Mouse (Mus musculus) intestine, embryonic 15.5 days (tissue): ENCODE data around the gene Zfp146. TPM values are rescaled to one million over a fixed set of nuclear protein-coding genes. Genes with fewer than 3 reads are reported as not detected.

Source experiments
- ATAC-seq: fragments of 200-750 bp; cut with Nextera tagmentation; 2 replicates; pipeline ENCODE4 v1.8.0; 2017; ENCODE audit warnings: moderate TSS enrichment, moderate library complexity
- H3K27ac ChIP-seq: fragments of 300-500 bp; sonication (generic); 2 replicates; pipeline ENCODE4 v1.5.1; 2015; ENCODE audit warnings: mild to moderate bottlenecking, inconsistent platforms
- H3K27me3 ChIP-seq: fragments of 300-500 bp; sonication (generic); replicated peaks from 2 replicates; pipeline ENCODE4 v1.6.1; 2015; ENCODE audit warnings: inconsistent platforms
- H3K36me3 ChIP-seq: fragments of 300-500 bp; sonication (generic); 2 replicates; pipeline ENCODE4 v1.6.1; 2015; ENCODE audit warnings: inconsistent platforms
- H3K4me1 ChIP-seq: fragments of 300-500 bp; sonication (generic); replicated peaks from 2 replicates; pipeline ENCODE4 v1.6.1; 2015; ENCODE audit warnings: inconsistent platforms
- H3K4me2 ChIP-seq: fragments of 300-500 bp; sonication (generic); replicated peaks from 2 replicates; pipeline ENCODE4 v1.6.1; 2015; ENCODE audit warnings: mild to moderate bottlenecking, inconsistent platforms
- H3K4me3 ChIP-seq: fragments of 300-500 bp; sonication (generic); replicated peaks from 2 replicates; pipeline ENCODE4 v1.5.1; 2015; ENCODE audit warnings: inconsistent platforms
- H3K9ac ChIP-seq: fragments of 300-500 bp; sonication (generic); 2 replicates; pipeline ENCODE4 v1.6.1; 2015; ENCODE audit warnings: inconsistent platforms
- H3K9me3 ChIP-seq: fragments of 300-500 bp; sonication (generic); 2 replicates; pipeline ENCODE4 v1.6.1; 2016; ENCODE audit warnings: inconsistent platforms
- WGBS: fragments of 180-500 bp; shearing (Covaris S2); methylation state at CpG from one replicate; pipeline ENCODE4 v1.1.7; 2015; 5-methylcytosine and 5-hydroxymethylcytosine counted together
- polyA plus RNA-seq: library from polyadenylated mRNA; unstranded; fragments of >200 nt; fragmentation: Nextera tagmentation; extraction: Ambion mirVana; gene quantifications from 2 replicates; pipeline ENCODE4 v1.2.1, GENCODE M21; 2015

The Zfp146 gene
- polyA plus RNA-seq, 1 experiment from 2014 or later: 13.6 TPM

GRCm38 (mm10) chr7:30199498-30200139 is 30.1 kb upstream of the Zfp146 start:
- H3K9me3 ChIP-seq: no peaks in the 10 kb centered on the region
- H3K27me3 ChIP-seq: no peaks in the 10 kb centered on the region
- H3K4me2 ChIP-seq: no peak overlapping the region
- no peak for ATAC-seq
- no peaks in the 10 kb centered on the region for H3K36me3 ChIP-seq
- no peak overlapping the region for H3K27ac ChIP-seq
- no peak overlapping the region for H3K9ac ChIP-seq
- 80% methylated on average over 18 of the region's 18 CpGs for WGBS
- peaks cover 12% of the 10 kb centered on the region for H3K4me1 ChIP-seq
- no peak overlapping the region for H3K4me3 ChIP-seq

GRCm38 (mm10) chr7:30198481-30198971 is 29.0 kb upstream of the Zfp146 start, which contains the start of gene Capns1:
Capns1 (minus strand) TSS chr7:30198811.
- 0 out of 2 replicates have a peak, but pooled peaks have one; percentile 34 for ATAC-seq
- 10% methylated on average over 8 of the region's 8 CpGs for WGBS
- Histone ChIP-seq H3K27me3 (no peaks in the 10 kb centered on the region), H3K27ac (no peak within 1 kb of the TSS), H3K36me3 (no peaks in the 10 kb centered on the region), H3K4me1 (peaks cover 13% of the 10 kb centered on the region), H3K4me3 (no peak within 1 kb of the TSS), H3K9me3 (no peaks in the 10 kb centered on the region), H3K9ac (0 out of 2 replicates have a peak within 1 kb of the TSS, but pooled peaks have one; percentile 10), H3K4me2 (peak within 1 kb of the TSS; percentile 28; the same call in 1 of the 2 replicates)

- Histone ChIP-seq H3K9ac (no peak overlapping the region), H3K36me3 (no peaks in the 10 kb centered on the region), H3K4me2 (no peak overlapping the region), H3K4me3 (no peak overlapping the region), H3K4me1 (peaks cover 22% of the 10 kb centered on the region), H3K27ac (no peak overlapping the region), H3K27me3 (no peaks in the 10 kb centered on the region), H3K9me3 (no peaks in the 10 kb centered on the region)
- 51% methylated on average over 5 of the region's 5 CpGs for WGBS
- ATAC-seq: no peak
Observed at GRCm38 (mm10) chr7:30197592-30198129, 28.1 kb upstream of the Zfp146 start.

GRCm38 (mm10) chr7:30196171-30196570 is 26.6 kb upstream of the Zfp146 start:
- Histone ChIP-seq H3K27me3 (no peaks in the 10 kb centered on the region), H3K9ac (0 out of 2 replicates have a peak overlapping the region, but pooled peaks have one; percentile 5), H3K36me3 (peaks cover 12% of the 10 kb centered on the region; the same call in 1 of the 2 replicates), H3K4me3 (no peak overlapping the region), H3K27ac (no peak overlapping the region), H3K4me2 (no peak overlapping the region), H3K4me1 (peaks cover 24% of the 10 kb centered on the region), H3K9me3 (no peaks in the 10 kb centered on the region)
- no peak; the same call in 1 of the 2 replicates for ATAC-seq
- WGBS: 56% methylated on average over 6 of the region's 6 CpGs

GRCm38 (mm10) chr7:30195461-30195860 is 25.9 kb upstream of the Zfp146 start:
- H3K36me3 ChIP-seq: peaks cover 19% of the 10 kb centered on the region

GRCm38 (mm10) chr7:30194884-30195283 is 25.3 kb upstream of the Zfp146 start:
- Histone ChIP-seq H3K4me3 (peak overlapping the region; percentile 70), H3K9ac (peak overlapping the region; percentile 75), H3K9me3 (no peaks in the 10 kb centered on the region), H3K36me3 (peaks cover 22% of the 10 kb centered on the region), H3K27me3 (no peaks in the 10 kb centered on the region), H3K4me1 (peaks cover 24% of the 10 kb centered on the region), H3K27ac (peak overlapping the region; percentile 84), H3K4me2 (peak overlapping the region; percentile 72)
- ATAC-seq: peak; percentile 89
- under 1% methylated on average over 28 of the region's 28 CpGs for WGBS

More at GRCm38 (mm10) chr7:30195461-30195860, 25.9 kb upstream of the Zfp146 start:
- Histone ChIP-seq H3K4me1 (peaks cover 24% of the 10 kb centered on the region), H3K27me3 (no peaks in the 10 kb centered on the region), H3K9me3 (no peaks in the 10 kb centered on the region), H3K4me3 (0 out of 2 replicates have a peak overlapping the region, but pooled peaks have one; percentile 70), H3K27ac (no peak overlapping the region), H3K9ac (no peak overlapping the region), H3K4me2 (peak overlapping the region; percentile 72)
- WGBS: 57% methylated on average over 6 of the region's 6 CpGs
- no peak for ATAC-seq

GRCm38 (mm10) chr7:30194101-30194831 is 24.7 kb upstream of the Zfp146 start:
- WGBS: under 1% methylated on average over 26 of the region's 26 CpGs
- Histone ChIP-seq H3K4me1 (peaks cover 24% of the 10 kb centered on the region), H3K36me3 (peaks cover 22% of the 10 kb centered on the region)

GRCm38 (mm10) chr7:30193581-30194100 is 24.1 kb upstream of the Zfp146 start:
- WGBS: under 1% methylated on average over 26 of the region's 26 CpGs
- peak overlapping the region; percentile 75 for H3K9ac ChIP-seq
- peak overlapping the region; percentile 70 for H3K4me3 ChIP-seq
- no peaks in the 10 kb centered on the region for H3K27me3 ChIP-seq
- H3K4me2 ChIP-seq: peak overlapping the region; percentile 72
- H3K9me3 ChIP-seq: no peaks in the 10 kb centered on the region
- peak; percentile 80 for ATAC-seq
- H3K36me3 ChIP-seq: peaks cover 22% of the 10 kb centered on the region
- H3K27ac ChIP-seq: peak overlapping the region; percentile 84
- peaks cover 24% of the 10 kb centered on the region for H3K4me1 ChIP-seq

More at GRCm38 (mm10) chr7:30194101-30194831, 24.7 kb upstream of the Zfp146 start:
- peak overlapping the region; percentile 75 for H3K9ac ChIP-seq
- peak; percentile 44 for ATAC-seq
- no peaks in the 10 kb centered on the region for H3K9me3 ChIP-seq
- H3K4me2 ChIP-seq: peak overlapping the region; percentile 72
- H3K27ac ChIP-seq: peak overlapping the region; percentile 84
- no peaks in the 10 kb centered on the region for H3K27me3 ChIP-seq
- H3K4me3 ChIP-seq: peak overlapping the region; percentile 70

GRCm38 (mm10) chr7:30193013-30193412 is 23.5 kb upstream of the Zfp146 start:
- peak overlapping the region; percentile 84; the same call in 1 of the 2 replicates for H3K27ac ChIP-seq
- whole genome bisulfite sequencing: 24% methylated on average over 9 of the region's 9 CpGs
- H3K36me3 ChIP-seq: peaks cover 28% of the 10 kb centered on the region
- H3K4me3 ChIP-seq: peak overlapping the region; percentile 70
- peak overlapping the region; percentile 72 for H3K4me2 ChIP-seq
- peak overlapping the region; percentile 75; the same call in 1 of the 2 replicates for H3K9ac ChIP-seq
- ATAC-seq: peak; percentile 4; the same call in 1 of the 2 replicates
- no peaks in the 10 kb centered on the region for H3K27me3 ChIP-seq
- H3K9me3 ChIP-seq: no peaks in the 10 kb centered on the region
- peaks cover 20% of the 10 kb centered on the region for H3K4me1 ChIP-seq

- Histone ChIP-seq H3K9ac (no peak overlapping the region), H3K36me3 (peaks cover 35% of the 10 kb centered on the region)
- 86% methylated on average over 12 of the region's 12 CpGs for WGBS
Observed at GRCm38 (mm10) chr7:30192088-30192487, 22.5 kb upstream of the Zfp146 start.

GRCm38 (mm10) chr7:30189116-30189491 is 19.6 kb upstream of the Zfp146 start:
- H3K36me3 ChIP-seq: peaks cover 44% of the 10 kb centered on the region
- 74% methylated on average over 4 of the region's 4 CpGs for WGBS
- H3K27ac ChIP-seq: no peak overlapping the region
- H3K9me3 ChIP-seq: no peaks in the 10 kb centered on the region
- H3K4me1 ChIP-seq: peaks cover 22% of the 10 kb centered on the region
- H3K27me3 ChIP-seq: no peaks in the 10 kb centered on the region
- ATAC-seq: no peak
- no peak overlapping the region for H3K4me2 ChIP-seq
- no peak overlapping the region for H3K4me3 ChIP-seq
- H3K9ac ChIP-seq: no peak overlapping the region

More at GRCm38 (mm10) chr7:30192088-30192487, 22.5 kb upstream of the Zfp146 start:
- no peak overlapping the region for H3K4me2 ChIP-seq
- H3K27me3 ChIP-seq: no peaks in the 10 kb centered on the region
- H3K27ac ChIP-seq: no peak overlapping the region
- no peaks in the 10 kb centered on the region for H3K9me3 ChIP-seq
- no peak for ATAC-seq
- no peak overlapping the region for H3K4me3 ChIP-seq
- peaks cover 20% of the 10 kb centered on the region for H3K4me1 ChIP-seq
